Mouse (Mus musculus) stomach, embryonic 15.5 days (tissue): ENCODE measurements around the gene Cdca3. TPM values are rescaled to one million over a fixed set of nuclear protein-coding genes. Genes with fewer than 3 reads are reported as not detected.
"Not testable (repeated sequence)": the region's sequence is repeated elsewhere in the genome, so short reads cannot be mapped to it uniquely, and the experiment has no call there.

Experiments
- ATAC-seq: fragments of 200-750 bp; cut with Nextera tagmentation; 2 replicates; pipeline ENCODE4 v1.8.0; 2017; ENCODE audit warnings: low read depth, moderate number of reproducible peaks, moderate TSS enrichment; ENCODE audit not compliant: insufficient read depth, low FRiP score
- H3K27ac ChIP-seq: fragments of 300-500 bp; sonication (generic); 2 replicates; pipeline ENCODE4 v1.5.1; 2015; ENCODE audit warnings: mild to moderate bottlenecking, inconsistent platforms
- H3K27me3 ChIP-seq: fragments of 300-500 bp; sonication (generic); replicated peaks from 2 replicates; pipeline ENCODE4 v1.6.1; 2015; ENCODE audit warnings: inconsistent platforms
- H3K36me3 ChIP-seq: fragments of 300-500 bp; sonication (generic); 2 replicates; pipeline ENCODE4 v1.6.1; 2015; ENCODE audit warnings: inconsistent platforms
- H3K4me1 ChIP-seq: fragments of 300-500 bp; sonication (generic); 2 replicates; pipeline ENCODE4 v1.6.1; 2015; ENCODE audit warnings: inconsistent platforms
- H3K4me2 ChIP-seq: fragments of 300-500 bp; sonication (generic); 2 replicates; pipeline ENCODE4 v1.6.1; 2015; ENCODE audit warnings: mild to moderate bottlenecking, inconsistent platforms
- H3K4me3 ChIP-seq: fragments of 300-500 bp; sonication (generic); replicated peaks from 2 replicates; pipeline ENCODE4 v1.5.1; 2015; ENCODE audit warnings: inconsistent platforms
- H3K9ac ChIP-seq: fragments of 300-500 bp; sonication (generic); 2 replicates; pipeline ENCODE4 v1.6.1; 2015; ENCODE audit warnings: inconsistent platforms
- H3K9me3 ChIP-seq: fragments of 300-500 bp; sonication (generic); 2 replicates; pipeline ENCODE4 v1.6.1; 2016; ENCODE audit warnings: inconsistent platforms
- WGBS: fragments of 180-500 bp; shearing (Covaris S2); methylation state at CpG from one replicate; pipeline ENCODE4 v1.1.7; 2015; 5-methylcytosine and 5-hydroxymethylcytosine counted together
- polyA plus RNA-seq: library from polyadenylated mRNA; unstranded; fragments of >200 nt; fragmentation: Nextera tagmentation; extraction: Ambion mirVana; gene quantifications from 2 replicates; pipeline ENCODE4 v1.2.1, GENCODE M21; 2015

Cdca3 gene
- polyA plus RNA-seq, 1 experiment from 2014 or later, result 141 TPM

DNA sequence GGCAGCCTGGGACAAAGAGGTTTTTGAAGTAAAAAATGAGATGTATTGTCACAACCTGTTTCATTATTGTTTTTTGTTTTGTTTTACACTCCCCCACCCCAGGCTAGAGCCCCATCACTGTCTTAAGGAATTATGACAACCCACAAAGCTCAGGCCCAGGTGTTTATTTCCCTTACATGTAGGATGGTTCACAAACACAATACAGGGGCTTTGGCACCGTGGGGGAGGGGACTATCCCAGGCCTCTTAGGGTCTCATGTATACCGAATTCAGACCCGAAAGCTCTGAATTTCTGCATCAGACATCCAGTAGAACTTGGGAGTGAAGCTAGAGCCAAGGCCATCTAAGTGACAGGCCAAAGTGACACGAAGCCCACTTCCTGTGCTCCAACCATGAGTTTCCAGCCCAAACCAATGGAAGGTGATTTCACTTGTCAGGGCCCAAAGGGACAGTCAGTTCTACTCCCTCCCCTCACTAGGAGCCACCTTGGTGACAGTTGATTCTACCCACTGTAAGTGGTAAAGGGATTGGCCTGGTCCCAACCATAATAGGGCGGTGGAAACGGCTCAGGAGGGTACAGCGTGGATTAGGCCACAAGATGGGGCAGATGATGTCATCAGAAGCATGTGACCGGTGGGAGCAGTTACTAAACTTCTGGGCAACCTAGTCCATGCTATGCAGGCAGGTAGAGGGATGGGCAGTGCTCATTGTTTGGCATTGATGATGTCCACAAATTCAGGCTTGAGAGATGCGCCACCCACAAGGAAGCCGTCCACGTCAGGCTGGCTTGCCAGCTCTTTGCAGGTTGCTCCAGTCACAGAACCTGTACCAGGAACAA lies 18.6 kb upstream of the Cdca3 start:
- 80% methylated on average over 11 of the region's 11 CpGs for WGBS
- not testable (repeated sequence) for H3K4me2 ChIP-seq, H3K9me3 ChIP-seq, H3K27me3 ChIP-seq, ATAC-seq, H3K9ac ChIP-seq, H3K4me3 ChIP-seq
- H3K36me3 ChIP-seq, result peaks cover 16% of the 10 kb centered on the region
- H3K4me1 ChIP-seq, result peaks cover 53% of the 10 kb centered on the region
- peak overlapping the region; percentile 96; the same call in 1 of the 2 replicates for H3K27ac ChIP-seq

DNA sequence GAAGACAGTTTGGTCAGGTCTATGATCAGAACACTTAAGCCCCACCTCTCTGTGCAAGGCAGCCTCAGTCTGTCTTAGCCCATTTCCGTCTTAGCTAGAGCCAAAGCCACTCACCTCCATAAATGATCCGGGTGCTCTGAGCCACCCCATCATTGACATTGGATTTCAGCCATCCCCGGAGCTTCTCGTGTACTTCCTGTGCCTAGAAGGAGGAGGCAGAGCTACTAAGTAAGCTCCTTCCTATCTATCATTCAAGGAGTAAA lies 18.0 kb upstream of the Cdca3 start:
- 73% methylated on average over 4 of the region's 4 CpGs for WGBS
- no peak for ATAC-seq
- peak overlapping the region; percentile 14; the same call in 1 of the 2 replicates for H3K27ac ChIP-seq
- peaks cover 16% of the 10 kb centered on the region for H3K36me3 ChIP-seq
- H3K27me3 ChIP-seq, result no peaks in the 10 kb centered on the region
- H3K4me1 ChIP-seq, result peaks cover 48% of the 10 kb centered on the region
- no peak overlapping the region for H3K9ac ChIP-seq
- H3K4me2 ChIP-seq, result 0 out of 2 replicates have a peak overlapping the region, but pooled peaks have one; percentile 79
- H3K4me3 ChIP-seq, result no peak overlapping the region
- H3K9me3 ChIP-seq, result no peaks in the 10 kb centered on the region

DNA sequence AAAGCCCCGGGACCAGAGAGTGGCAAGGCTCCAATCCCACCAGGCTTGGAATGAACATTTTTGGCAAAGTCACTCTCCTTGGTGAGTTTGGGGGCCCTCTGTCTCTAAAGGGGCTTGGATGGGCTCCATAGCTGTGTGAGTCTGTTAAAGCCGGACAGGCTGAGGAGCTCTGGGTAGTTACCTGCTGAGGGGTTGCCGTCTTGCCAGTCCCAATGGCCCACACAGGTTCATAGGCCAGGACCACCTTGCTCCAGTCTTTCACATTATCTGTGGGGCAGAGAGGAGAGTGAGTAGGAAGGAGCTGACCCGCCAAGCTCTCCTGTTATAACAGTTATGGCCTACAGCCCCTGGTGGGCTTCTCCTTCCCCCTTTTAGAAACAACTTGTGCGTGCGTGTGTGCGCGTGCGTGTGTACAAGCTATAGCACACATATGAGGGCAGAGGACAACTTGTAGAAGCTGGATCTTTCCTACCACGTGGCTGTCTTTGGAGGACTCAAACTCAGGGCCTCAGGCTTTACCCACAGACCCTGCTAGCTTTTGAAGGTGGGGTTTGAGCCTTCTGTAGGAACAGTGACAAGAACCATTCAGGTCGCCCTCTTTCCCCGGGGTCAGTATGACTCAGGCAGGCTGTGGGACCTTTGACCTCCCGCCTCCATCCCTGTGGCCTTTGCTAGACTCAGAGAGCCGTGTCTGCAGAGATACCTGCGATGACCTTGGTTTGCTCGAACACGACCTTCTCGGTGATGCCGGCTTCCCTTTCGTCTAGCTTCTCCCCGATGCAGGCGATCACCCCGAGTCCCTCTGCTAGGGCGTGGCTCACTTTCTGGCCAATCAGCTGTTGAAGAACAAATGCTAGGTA lies 17.4 kb upstream of the Cdca3 start:
- ATAC-seq, result no peak
- Histone ChIP-seq H3K27ac (peak overlapping the region; percentile 14; the same call in 1 of the 2 replicates), H3K4me3 (peak overlapping the region; percentile 68), H3K9me3 (no peaks in the 10 kb centered on the region), H3K9ac (peak overlapping the region; percentile 80; the same call in 1 of the 2 replicates), H3K4me1 (peaks cover 44% of the 10 kb centered on the region), H3K27me3 (no peaks in the 10 kb centered on the region), H3K36me3 (peaks cover 21% of the 10 kb centered on the region), H3K4me2 (peak overlapping the region; percentile 79)
- WGBS, result 76% methylated on average over 24 of the region's 24 CpGs

DNA sequence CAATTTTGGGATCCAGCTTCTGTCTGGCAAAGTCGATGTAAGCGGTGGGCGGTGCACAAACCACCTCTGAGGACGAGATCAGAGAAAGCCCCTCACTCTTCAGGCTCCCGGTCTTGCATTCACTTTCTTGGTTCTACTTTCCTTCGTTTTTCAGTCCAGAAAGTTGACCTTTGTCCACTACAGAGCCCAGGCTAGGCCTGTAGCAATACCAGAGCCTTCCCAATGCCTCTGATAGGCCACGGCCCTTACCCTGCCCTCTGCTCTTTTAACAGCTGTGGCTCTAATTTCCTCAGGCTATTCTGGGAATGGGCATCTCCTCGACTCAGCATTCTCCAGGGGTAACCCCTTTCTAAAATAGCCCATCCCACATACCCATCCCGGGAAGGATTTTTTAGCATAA lies 16.5 kb upstream of the Cdca3 start:
- Histone ChIP-seq H3K4me2 (peak overlapping the region; percentile 79), H3K36me3 (peaks cover 30% of the 10 kb centered on the region), H3K9me3 (no peaks in the 10 kb centered on the region), H3K4me3 (peak overlapping the region; percentile 68), H3K9ac (peak overlapping the region; percentile 80), H3K4me1 (peaks cover 43% of the 10 kb centered on the region), H3K27me3 (no peaks in the 10 kb centered on the region), H3K27ac (peak overlapping the region; percentile 92)
- ATAC-seq, result no peak
- 19% methylated on average over 9 of the region's 9 CpGs for WGBS

DNA sequence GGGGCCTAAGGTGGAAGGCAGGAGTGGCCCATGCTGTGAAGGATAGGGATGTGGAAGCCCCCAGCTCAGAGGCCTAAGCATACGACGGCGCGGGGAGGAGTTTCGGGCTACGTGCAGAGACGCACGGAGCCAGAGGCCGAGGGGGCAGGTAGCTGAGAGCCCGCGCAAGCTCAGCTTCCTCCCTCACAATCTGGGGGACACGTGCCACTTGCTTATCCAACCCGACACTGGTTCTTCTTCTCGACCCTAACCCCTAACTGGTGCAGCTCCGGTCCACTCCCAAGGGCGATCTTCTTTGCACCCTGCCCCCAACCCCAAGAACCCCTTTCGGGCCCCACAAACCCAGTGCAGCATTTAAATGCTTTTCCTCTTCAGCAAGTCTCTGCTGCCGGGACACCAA lies 15.9 kb upstream of the Cdca3 start:
- H3K9me3 ChIP-seq, result no peaks in the 10 kb centered on the region
- 0% methylated on average over 18 of the region's 18 CpGs for WGBS
- H3K9ac ChIP-seq, result peak overlapping the region; percentile 80
- H3K36me3 ChIP-seq, result peaks cover 37% of the 10 kb centered on the region
- peak overlapping the region; percentile 92 for H3K27ac ChIP-seq
- H3K4me2 ChIP-seq, result peak overlapping the region; percentile 79
- H3K4me3 ChIP-seq, result peak overlapping the region; percentile 68
- H3K4me1 ChIP-seq, result peaks cover 39% of the 10 kb centered on the region
- no peaks in the 10 kb centered on the region for H3K27me3 ChIP-seq
- peak; percentile 59 for ATAC-seq

DNA sequence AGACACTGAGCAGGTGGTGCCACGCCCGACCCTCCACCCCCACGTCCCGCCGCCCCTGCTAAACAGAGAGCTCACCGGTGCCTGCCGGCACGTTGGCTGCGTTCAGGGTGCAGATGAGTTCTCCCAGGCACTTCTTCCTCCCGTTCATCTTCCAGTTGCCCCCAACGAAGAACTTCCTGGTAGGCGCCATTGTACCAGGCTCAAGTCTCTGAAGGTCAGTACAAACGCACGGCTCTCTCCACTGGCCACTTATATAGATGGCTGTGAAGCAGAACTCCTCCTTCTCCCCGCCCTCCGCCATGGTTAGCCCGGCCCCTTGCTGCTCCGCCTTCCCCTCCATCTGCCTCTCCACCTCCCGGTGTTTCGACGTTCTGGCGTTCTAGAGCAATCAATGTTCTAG lies 15.4 kb upstream of the Cdca3 start, which contains the start of gene Tpi1:
Gene Tpi1 (minus strand): TSS at position 364 of the 400 bp plus-strand sequence.
- peak within 1 kb of the TSS; percentile 68 for H3K4me3 ChIP-seq
- peak within 1 kb of the TSS; percentile 79 for H3K4me2 ChIP-seq
- ATAC-seq, result peak; percentile 89
- WGBS, result under 1% methylated on average over 22 of the region's 22 CpGs
- peaks cover 39% of the 10 kb centered on the region for H3K4me1 ChIP-seq
- no peaks in the 10 kb centered on the region for H3K27me3 ChIP-seq
- H3K9me3 ChIP-seq, result no peaks in the 10 kb centered on the region
- H3K36me3 ChIP-seq, result peaks cover 39% of the 10 kb centered on the region
- H3K9ac ChIP-seq, result peak within 1 kb of the TSS; percentile 80
- peak within 1 kb of the TSS; percentile 92 for H3K27ac ChIP-seq

DNA sequence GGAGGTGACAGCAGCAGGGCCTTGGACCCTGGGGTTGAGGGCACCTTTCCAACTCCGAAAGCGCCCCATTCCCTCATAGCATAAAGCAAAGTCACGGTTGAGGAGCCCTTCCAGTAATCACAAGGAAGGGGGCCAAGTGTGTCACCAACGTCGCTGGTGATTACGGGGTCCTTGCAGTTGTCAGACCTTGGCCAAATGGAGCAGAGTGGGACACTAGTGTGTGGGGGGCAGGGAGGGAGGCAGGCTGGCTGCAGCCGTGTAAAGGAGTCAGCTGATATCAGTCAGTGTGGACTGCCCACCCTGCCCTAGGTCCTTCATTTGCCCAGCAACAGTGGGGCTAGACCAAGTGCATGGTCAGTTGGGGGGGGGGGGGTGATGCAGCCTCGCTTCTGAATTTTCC lies 14.9 kb upstream of the Cdca3 start:
- WGBS, result 37% methylated on average over 8 of the region's 8 CpGs
- H3K9ac ChIP-seq, result peak overlapping the region; percentile 34; the same call in 1 of the 2 replicates
- no peaks in the 10 kb centered on the region for H3K9me3 ChIP-seq
- H3K27ac ChIP-seq, result peak overlapping the region; percentile 92; the same call in 1 of the 2 replicates
- ATAC-seq, result peak; percentile 15; the same call in 1 of the 2 replicates
- peak overlapping the region; percentile 79 for H3K4me2 ChIP-seq
- peak overlapping the region; percentile 68 for H3K4me3 ChIP-seq
- H3K27me3 ChIP-seq, result no peaks in the 10 kb centered on the region
- peaks cover 36% of the 10 kb centered on the region for H3K4me1 ChIP-seq
- H3K36me3 ChIP-seq, result peaks cover 43% of the 10 kb centered on the region

DNA sequence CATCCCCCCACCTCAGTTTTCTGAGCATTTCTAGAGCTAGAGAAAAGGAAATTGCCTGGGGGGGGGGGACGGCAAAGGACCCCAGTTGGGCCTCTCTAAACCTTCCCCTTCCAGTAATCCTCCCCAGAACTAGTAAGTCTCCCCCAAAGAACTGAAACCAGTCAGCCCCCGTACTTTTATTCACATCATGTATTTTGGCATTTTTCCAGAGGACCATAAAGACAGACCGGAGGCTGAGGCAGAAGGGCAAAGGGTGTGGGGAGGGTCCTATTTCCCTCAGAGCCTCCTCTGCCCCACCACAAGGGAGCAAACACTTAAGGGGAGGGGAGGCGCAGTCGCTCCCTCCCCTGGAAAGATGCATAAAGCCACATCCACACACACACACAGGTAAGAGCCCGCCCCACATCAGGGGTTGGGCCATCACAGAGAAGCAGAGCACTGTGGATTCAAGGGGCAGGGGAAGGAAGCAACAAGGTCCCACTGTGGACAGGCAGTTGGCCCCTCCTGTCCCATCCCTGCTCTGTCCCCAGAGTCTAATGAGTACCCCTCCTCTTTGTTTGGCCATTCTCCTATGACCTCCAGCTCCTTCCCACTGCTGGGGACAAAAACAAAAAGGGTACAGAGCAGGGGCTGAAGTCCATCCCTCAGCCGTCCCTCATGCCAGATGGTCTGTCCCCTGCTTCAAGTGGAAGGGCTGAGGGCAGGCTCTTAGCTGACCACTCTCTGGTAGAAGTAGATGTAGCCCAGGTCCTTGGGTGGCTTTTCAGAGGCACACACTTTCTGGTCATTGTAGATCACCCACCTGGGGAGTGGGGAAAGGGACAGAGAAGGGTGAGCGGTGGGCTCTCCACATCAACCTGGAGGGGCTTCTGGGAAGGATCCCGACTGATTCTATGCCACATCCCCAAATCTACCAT lies 14.2 kb upstream of the Cdca3 start:
- 67% methylated on average over 9 of the region's 9 CpGs for whole genome bisulfite sequencing
- Histone ChIP-seq H3K9me3 (no peaks in the 10 kb centered on the region), H3K27me3 (no peaks in the 10 kb centered on the region), H3K9ac (no peak overlapping the region), H3K27ac (no peak overlapping the region), H3K4me2 (0 out of 2 replicates have a peak overlapping the region, but pooled peaks have one; percentile 79), H3K4me1 (peaks cover 30% of the 10 kb centered on the region), H3K36me3 (peaks cover 49% of the 10 kb centered on the region), H3K4me3 (no peak overlapping the region)
- no peak for ATAC-seq

DNA sequence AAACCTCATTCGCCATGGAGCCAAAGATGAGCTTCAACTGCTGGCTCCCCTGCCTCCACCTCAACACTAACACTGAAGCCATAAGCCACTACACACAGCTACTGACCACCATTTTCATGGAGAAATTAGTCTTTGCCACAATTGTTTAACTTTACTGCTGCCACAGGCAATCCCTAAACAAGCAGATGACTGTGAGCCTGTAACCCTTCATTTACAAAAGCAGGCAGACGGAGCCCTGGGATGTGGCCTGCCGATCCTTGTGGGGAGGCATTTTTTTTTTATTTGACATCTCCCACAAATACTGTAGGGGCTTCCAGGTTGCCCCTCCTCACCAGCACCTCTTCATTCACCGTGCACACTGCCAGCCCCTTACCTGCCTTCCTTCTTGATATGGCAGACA lies 12.7 kb upstream of the Cdca3 start:
- Histone ChIP-seq H3K4me3 (no peak overlapping the region), H3K9ac (no peak overlapping the region), H3K27ac (no peak overlapping the region), H3K4me2 (no peak overlapping the region), H3K4me1 (peaks cover 21% of the 10 kb centered on the region), H3K36me3 (peaks cover 53% of the 10 kb centered on the region), H3K9me3 (no peaks in the 10 kb centered on the region), H3K27me3 (no peaks in the 10 kb centered on the region)
- ATAC-seq, result no peak
- WGBS, result 73% methylated on average over 4 of the region's 4 CpGs

DNA sequence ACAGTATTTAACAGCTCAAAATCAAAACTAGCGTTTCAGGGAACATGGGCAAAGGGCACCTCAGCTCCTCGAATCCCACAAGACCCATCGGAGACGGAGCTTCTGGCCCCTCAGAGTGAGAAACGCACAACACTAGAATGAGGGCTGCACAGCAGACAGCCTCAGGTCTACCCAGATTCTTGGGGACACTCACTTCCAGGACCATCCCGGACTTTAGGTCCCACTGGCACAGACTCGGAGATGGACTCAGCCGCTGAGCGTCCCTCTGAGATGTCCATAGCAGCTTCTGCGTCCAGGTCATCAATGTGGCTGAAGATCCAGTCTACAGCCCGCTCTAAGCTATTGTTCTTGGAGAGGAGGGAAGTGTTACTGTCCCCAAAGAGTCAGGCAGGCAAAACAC lies 12.2 kb upstream of the Cdca3 start:
- H3K27ac ChIP-seq, result no peak overlapping the region
- ATAC-seq, result no peak

DNA sequence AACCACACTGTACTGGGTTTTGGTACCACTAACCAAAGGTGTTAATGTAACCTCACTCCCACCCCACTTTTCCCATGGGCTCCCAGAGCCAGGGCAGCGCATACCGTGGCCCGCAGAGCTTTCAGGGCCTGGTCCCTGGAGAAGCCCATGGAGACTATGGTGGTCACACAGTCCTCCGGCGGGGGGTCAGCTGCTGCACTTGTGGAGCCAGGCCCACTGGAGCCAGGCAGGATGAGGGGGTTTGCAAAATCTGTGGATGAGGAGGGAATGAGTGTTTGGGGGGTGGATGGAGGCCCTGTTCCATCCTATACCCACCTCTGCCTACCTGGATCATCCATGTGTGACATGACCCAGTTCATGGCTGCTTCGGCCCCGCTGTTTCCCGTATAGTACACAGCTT lies 11.8 kb upstream of the Cdca3 start:
- WGBS, result 97% methylated on average over 8 of the region's 8 CpGs
- Histone ChIP-seq H3K36me3 (peaks cover 53% of the 10 kb centered on the region), H3K27me3 (no peaks in the 10 kb centered on the region), H3K27ac (no peak overlapping the region), H3K4me3 (no peak overlapping the region), H3K9ac (no peak overlapping the region), H3K9me3 (no peaks in the 10 kb centered on the region), H3K4me2 (no peak overlapping the region), H3K4me1 (peaks cover 12% of the 10 kb centered on the region)
- no peak for ATAC-seq

More for the DNA sequence above, 12.2 kb upstream of the Cdca3 start:
- H3K4me3 ChIP-seq, result no peak overlapping the region
- no peak overlapping the region for H3K9ac ChIP-seq
- H3K36me3 ChIP-seq, result peaks cover 53% of the 10 kb centered on the region
- H3K4me2 ChIP-seq, result no peak overlapping the region
- no peaks in the 10 kb centered on the region for H3K9me3 ChIP-seq
- H3K4me1 ChIP-seq, result peaks cover 16% of the 10 kb centered on the region
- no peaks in the 10 kb centered on the region for H3K27me3 ChIP-seq
- 94% methylated on average over 11 of the region's 11 CpGs for WGBS
